Mouse (Mus musculus) gastrocnemius, adult 2 months (tissue): ENCODE data around the gene Limch1. TPM values are rescaled to one million over a fixed set of nuclear protein-coding genes. Genes with fewer than 3 reads are reported as not detected.
A peak's percentile ranks its signal among the peaks of the same experiment; 100 is the strongest.

Experiments
- DNase-seq: peaks from one replicate; pipeline ENCODE4 v3.0.0; 2022
- H3K27ac ChIP-seq: fragments of 200-600 bp; 2 replicates; pipeline ENCODE4 v1.8.1; 2022; ENCODE audit warnings: mild to moderate bottlenecking
- H3K4me3 ChIP-seq: fragments of 200-600 bp; 2 replicates; pipeline ENCODE4 v1.8.1; 2022; ENCODE audit warnings: mild to moderate bottlenecking, moderate library complexity
- CTCF ChIP-seq: fragments of 200-600 bp; IDR thresholded peaks from 2 replicates; pipeline ENCODE4 v1.8.1; 2022; ENCODE audit warnings: antibody characterized with exemption, mild to moderate bottlenecking, moderate library complexity
- intact Hi-C: fragments of 180-260 bp; cut with DNase I; formaldehyde crosslinking; loops from one replicate; pipeline ENCODE4 v1.15.1; 2025
- total RNA-seq, 2 experiments: library from RNA; stranded (reverse); gene quantifications; 2 replicates each; pipeline ENCODE4 v1.2.3; 2021

The Limch1 gene
- total RNA-seq, 2 experiments from 2014 or later, result 106 to 139 TPM

GRCm38 (mm10) chr5:66800243-66800642 lies 54.6 kb downstream of the Limch1 start:
- TF ChIP-seq CTCF, result no peak
- intact Hi-C loops, result no loop called here
- no peak for DNase-seq
- Histone ChIP-seq H3K4me3 (no peak overlapping the region), H3K27ac (no peak overlapping the region)

- intact Hi-C loops, result no loop called here
- no peak for TF ChIP-seq CTCF
- Histone ChIP-seq H3K4me3 (no peak overlapping the region), H3K27ac (no peak overlapping the region)
- no peak for DNase-seq
These were observed 55.4 kb downstream of the Limch1 start for GRCm38 (mm10) chr5:66800977-66801376.

GRCm38 (mm10) chr5:66802196-66802595 lies 56.6 kb downstream of the Limch1 start:
- TF ChIP-seq CTCF, result no peak

GRCm38 (mm10) chr5:66806335-66806734 lies 60.7 kb downstream of the Limch1 start:
- no peak for DNase-seq
- intact Hi-C loops, result no loop called here
- H3K27ac ChIP-seq, result no peak overlapping the region
- H3K4me3 ChIP-seq, result no peak overlapping the region
- no peak for TF ChIP-seq CTCF

More at GRCm38 (mm10) chr5:66802196-66802595, 56.6 kb downstream of the Limch1 start:
- Histone ChIP-seq H3K27ac (peak overlapping the region; percentile 12; the same call in 1 of the 2 replicates), H3K4me3 (no peak overlapping the region)
- intact Hi-C loops, result no loop called here
- no peak for DNase-seq

GRCm38 (mm10) chr5:66807737-66808136 lies 62.1 kb downstream of the Limch1 start:
- Histone ChIP-seq H3K4me3 (no peak overlapping the region), H3K27ac (no peak overlapping the region)
- DNase-seq, result no peak
- intact Hi-C loops, result no loop called here
- no peak for TF ChIP-seq CTCF

- H3K27ac ChIP-seq, result peak overlapping the region; percentile 48
- no peak for TF ChIP-seq CTCF
- intact Hi-C loops, result no loop called here
- no peak for DNase-seq
- no peak overlapping the region for H3K4me3 ChIP-seq
These were observed 63.5 kb downstream of the Limch1 start for GRCm38 (mm10) chr5:66809016-66809570.

GRCm38 (mm10) chr5:66810396-66810795 lies 64.8 kb downstream of the Limch1 start:
- TF ChIP-seq CTCF, result no peak
- DNase-seq, result peak; percentile 29
- H3K4me3 ChIP-seq, result no peak overlapping the region
- no peak overlapping the region for H3K27ac ChIP-seq
- intact Hi-C loops, result no loop called here

- H3K27ac ChIP-seq, result no peak overlapping the region
- intact Hi-C loops, result no loop called here
- no peak for TF ChIP-seq CTCF
- no peak for DNase-seq
- no peak overlapping the region for H3K4me3 ChIP-seq
These were observed 69.0 kb downstream of the Limch1 start for GRCm38 (mm10) chr5:66814674-66815073.

GRCm38 (mm10) chr5:66815877-66816276 lies 70.2 kb downstream of the Limch1 start:
- H3K4me3 ChIP-seq, result no peak overlapping the region
- intact Hi-C loops, result no loop called here
- no peak for DNase-seq
- H3K27ac ChIP-seq, result no peak overlapping the region
- no peak for TF ChIP-seq CTCF

- no peak for DNase-seq
- intact Hi-C loops, result no loop called here
- H3K27ac ChIP-seq, result no peak overlapping the region
- TF ChIP-seq CTCF, result no peak
- peak overlapping the region; percentile 45 for H3K4me3 ChIP-seq
These were observed 71.1 kb downstream of the Limch1 start for GRCm38 (mm10) chr5:66816751-66817150.

GRCm38 (mm10) chr5:66817184-66817956 lies 71.7 kb downstream of the Limch1 start:
- DNase-seq, result no peak
- TF ChIP-seq CTCF, result no peak
- no peak overlapping the region for H3K27ac ChIP-seq
- intact Hi-C loops, result no loop called here
- H3K4me3 ChIP-seq, result no peak overlapping the region

GRCm38 (mm10) chr5:66822500-66823205 lies 77.0 kb downstream of the Limch1 start:
- no peak for TF ChIP-seq CTCF
- intact Hi-C loops, result no loop called here
- H3K27ac ChIP-seq, result no peak overlapping the region
- H3K4me3 ChIP-seq, result no peak overlapping the region
- no peak for DNase-seq

GRCm38 (mm10) chr5:66825586-66825985 lies 80.0 kb downstream of the Limch1 start:
- Histone ChIP-seq H3K4me3 (no peak overlapping the region), H3K27ac (no peak overlapping the region)
- TF ChIP-seq CTCF, result no peak
- no peak for DNase-seq
- intact Hi-C loops, result no loop called here
